In the genomic region with DNA sequence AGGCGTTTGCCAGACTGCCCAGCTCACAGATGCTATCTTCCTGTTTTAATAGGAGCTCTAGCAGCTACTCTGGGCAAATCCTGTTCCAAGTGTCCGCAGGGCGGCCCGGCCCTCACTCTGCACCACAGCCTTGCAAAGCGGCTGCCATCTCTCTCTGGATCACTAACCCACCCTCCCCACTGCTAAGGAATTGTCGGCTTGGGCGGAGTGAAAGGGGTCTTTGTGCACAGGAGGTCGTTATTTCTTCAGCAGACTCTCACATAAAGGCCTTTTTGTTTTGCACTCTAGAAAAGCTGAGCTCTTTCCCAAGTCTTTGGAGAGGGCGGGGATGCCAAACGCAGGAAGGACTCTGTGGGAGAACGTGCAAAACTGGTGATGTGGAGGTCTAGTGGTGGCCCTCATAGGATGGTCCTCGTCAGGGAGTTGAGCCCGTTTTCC, we compare ENCODE assay signal across 11 mouse cellular contexts. TPM values are rescaled to one million over a fixed set of nuclear protein-coding genes. Genes with fewer than 3 reads are reported as not detected.
DNase-seq lines count a peak whose midpoint lies in the region; ATAC-seq lines count a peak whose summit lies in the region.
"Had no signal": no experiment of that assay in that cellular context is flagged by ENCODE, and none has a peak within 500 bp of the region (broad histone marks: within the 10 kb centered on the region; RNA-seq: fewer than 3 reads in every experiment).

No protein-coding gene starts in this region.

- 25% methylated on average over 13 of the region's 13 CpGs for WGBS in embryonic facial prominence, embryonic 10.5 days
- 13% methylated on average over 13 of the region's 13 CpGs for WGBS in hindbrain, embryonic 13.5 days

- H3K9ac ChIP-seq in hindbrain, embryonic 13.5 days, result peak overlapping the region; percentile 29; the same call in 1 of the 2 replicates

- peaks cover 4% of the 10 kb centered on the region; the same call in 1 of the 2 replicates for H3K9me3 ChIP-seq in embryonic facial prominence, embryonic 10.5 days
- no peaks in the 10 kb centered on the region for H3K9me3 ChIP-seq in hindbrain, embryonic 13.5 days

- peak overlapping the region; percentile 69 for H3K27ac ChIP-seq in embryonic facial prominence, embryonic 10.5 days (replicated peaks)
- peak overlapping the region; percentile 80 for H3K27ac ChIP-seq in hindbrain, embryonic 13.5 days
- H3K27ac ChIP-seq: heart, adult 2 months had no signal

- peak; percentile 78 for ATAC-seq in hindbrain, embryonic 13.5 days (ENCODE audit: low FRiP score)

- DNase-seq in layer of hippocampus, postnatal 10 days (ENCODE audit: low spot score in 2 of 2), result peak; percentile 32 to 34
- no peak for DNase-seq in layer of hippocampus, postnatal 25 days (ENCODE audit: extremely low spot score in 1 of 2, low spot score in 1 of 2)
- peak; percentile 64 for DNase-seq in embryonic facial prominence, embryonic 10.5 days (ENCODE audit: low spot score)
- peak; percentile 43 for DNase-seq in neural tube, embryonic 10.5 days (ENCODE audit: extremely low spot score, low spot score)
- no peak for DNase-seq in ovary, postnatal 10 days (ENCODE audit: low spot score)
- DNase-seq in gastrocnemius, adult 18-20 months (ENCODE audit: low spot score), result no peak
- no peak for DNase-seq in urinary bladder, postnatal 36 days (ENCODE audit: low spot score in 2 of 2)
- DNase-seq: cerebellum, adult 18-20 months; heart, adult 2 months; thymus, postnatal 4 days had no signal

- H3K36me3 ChIP-seq in embryonic facial prominence, embryonic 10.5 days (replicated peaks), result peaks cover 52% of the 10 kb centered on the region
- peaks cover 24% of the 10 kb centered on the region for H3K36me3 ChIP-seq in hindbrain, embryonic 13.5 days

- H3K4me2 ChIP-seq in hindbrain, embryonic 13.5 days, result no peak overlapping the region

- no peaks in the 10 kb centered on the region for H3K27me3 ChIP-seq in embryonic facial prominence, embryonic 10.5 days (replicated peaks; ENCODE audit: low read depth, poor library complexity, severe bottlenecking)
- no peaks in the 10 kb centered on the region for H3K27me3 ChIP-seq in hindbrain, embryonic 13.5 days

- no peak overlapping the region for H3K4me3 ChIP-seq in embryonic facial prominence, embryonic 10.5 days
- H3K4me3 ChIP-seq in hindbrain, embryonic 13.5 days, result no peak overlapping the region
- H3K4me3 ChIP-seq: heart, adult 2 months had no signal

- peaks cover 23% of the 10 kb centered on the region for H3K4me1 ChIP-seq in embryonic facial prominence, embryonic 10.5 days
- peaks cover 51% of the 10 kb centered on the region for H3K4me1 ChIP-seq in hindbrain, embryonic 13.5 days (replicated peaks)

RNA-seq across cellular contexts. Expression of gene Gng2, which starts 57.2 kb away (rescaled TPM):
- total RNA-seq in layer of hippocampus, postnatal 10 days (2021), result 100 to 1,000 TPM; 491 to 562 TPM
- total RNA-seq in layer of hippocampus, postnatal 25 days (2021), result 100 to 1,000 TPM; 311 to 324 TPM
- 82.8 and 82.9 TPM in 2 replicates for polyA plus RNA-seq in embryonic facial prominence, embryonic 10.5 days (2016; fragmentation: Nextera tagmentation; extraction: Ambion mirVana)
- polyA plus RNA-seq in hindbrain, embryonic 13.5 days (2015; fragmentation: Nextera tagmentation; extraction: Ambion mirVana), result 374 and 390 TPM in 2 replicates
- 1 to 10 TPM; 2.4 to 6.6 TPM for total RNA-seq in gastrocnemius, adult 18-20 months (2021)

Comparison
In these comparisons a context has a peak if more than half of its experiments do, and no peak if none do; other contexts are left out.
1. DNase-seq: peak in layer of hippocampus, postnatal 10 days (2 of 2), embryonic facial prominence, embryonic 10.5 days (single experiment) and neural tube, embryonic 10.5 days (single experiment); none in layer of hippocampus, postnatal 25 days (0 of 2), ovary, postnatal 10 days (single experiment), gastrocnemius, adult 18-20 months (single experiment) and urinary bladder, postnatal 36 days (0 of 2).
2. RNA of gene Gng2, which starts 57.2 kb away (total RNA-seq): 491 to 562 TPM in layer of hippocampus, postnatal 10 days and 311 to 324 TPM in layer of hippocampus, postnatal 25 days; 2.4 to 6.6 TPM in gastrocnemius, adult 18-20 months; every median in the first group is over 10 times any median in the second.